ENCODE assay signal across 21 mouse cellular contexts in genomic region chr17:43282828-43283227, GRCm38 (mm10). TPM values are rescaled to one million over a fixed set of nuclear protein-coding genes. Genes with fewer than 3 reads are reported as not detected.
"Had no signal": no experiment of that assay in that cellular context is flagged by ENCODE, and none has a peak within 500 bp of the region (broad histone marks: within the 10 kb centered on the region; RNA-seq: fewer than 3 reads in every experiment).

No protein-coding gene starts in this region.

- H3K27ac ChIP-seq: lung, embryonic 15.5 days; macrophage; midbrain, embryonic 13.5 days; midbrain, embryonic 15.5 days; neural tube, embryonic 12.5 days; stomach, embryonic 15.5 days; stomach, postnatal 0 days had no signal

- H3K36me3 ChIP-seq: lung, embryonic 15.5 days; midbrain, embryonic 13.5 days; midbrain, embryonic 15.5 days; neural tube, embryonic 12.5 days; stomach, embryonic 15.5 days had no signal

- ATAC-seq: lung, postnatal 0 days; midbrain, embryonic 13.5 days; midbrain, embryonic 15.5 days had no signal

- H3K4me3 ChIP-seq: lung, embryonic 15.5 days; megakaryocyte, embryonic 14.5 days; midbrain, embryonic 13.5 days; midbrain, embryonic 15.5 days; neural tube, embryonic 12.5 days; stomach, embryonic 15.5 days had no signal

- H3K27me3 ChIP-seq: lung, embryonic 15.5 days; megakaryocyte, embryonic 14.5 days; midbrain, embryonic 13.5 days; midbrain, embryonic 15.5 days; neural tube, embryonic 12.5 days; stomach, embryonic 15.5 days had no signal

- H3K4me2 ChIP-seq: lung, embryonic 15.5 days; midbrain, embryonic 11.5 days; midbrain, embryonic 13.5 days; midbrain, embryonic 15.5 days; neural tube, embryonic 12.5 days; stomach, embryonic 15.5 days had no signal

- H3K9ac ChIP-seq: lung, embryonic 15.5 days; midbrain, embryonic 13.5 days; midbrain, embryonic 15.5 days; neural tube, embryonic 12.5 days; stomach, embryonic 15.5 days had no signal

- DNase-seq: lung, adult 2 months; lung, postnatal 14 days; lung, postnatal 36 days; right cerebral cortex, postnatal 14 days; thymus, adult 2 months; thymus, postnatal 25 days had no signal

- H3K9me3 ChIP-seq: lung, embryonic 15.5 days; midbrain, embryonic 13.5 days; midbrain, embryonic 15.5 days; neural tube, embryonic 12.5 days; stomach, embryonic 15.5 days had no signal

- H3K4me1 ChIP-seq: lung, embryonic 15.5 days; megakaryocyte, embryonic 14.5 days; midbrain, embryonic 13.5 days; midbrain, embryonic 15.5 days; neural tube, embryonic 12.5 days; stomach, embryonic 15.5 days had no signal

RNA-seq across cellular contexts. Expression of gene Adgrf1, which starts 12.7 kb away (rescaled TPM):
- total RNA-seq: megakaryocyte progenitor cell, adult 5-6 weeks; midbrain, postnatal 0 days; monocyte, adult 5-6 weeks had no signal
- polyA plus RNA-seq: lung, adult 2 months; lung, embryonic 15.5 days; lung, postnatal 0 days; midbrain, embryonic 11.5 days; midbrain, embryonic 13.5 days; midbrain, embryonic 15.5 days; midbrain, postnatal 0 days; neural tube, embryonic 12.5 days; neural tube, embryonic 14.5 days; spleen, adult 2 months had no signal
